Mouse (Mus musculus) cortical plate, adult 2 months (tissue): ENCODE measurements at regions not wholly inside any gene's neighbourhood (a gene's known extent, or its start where the extent isn't known, plus 50 kb on each side); places are given as distances from the start of the nearest gene placed in this dataset.

Experiments
- H3K27ac ChIP-seq: fragments of 200-500 bp; 2 replicates; pipeline ENCODE4 v1.5.1; 2012; ENCODE audit warnings: low read length, control low read depth, inconsistent platforms; ENCODE audit not compliant: insufficient read depth
- H3K4me1 ChIP-seq: fragments of 200-500 bp; 2 replicates; pipeline ENCODE4 v1.6.1; 2011; ENCODE audit warnings: low read length; ENCODE audit not compliant: control insufficient read depth, insufficient read depth
- H3K4me3 ChIP-seq: fragments of 200-500 bp; 2 replicates; pipeline ENCODE4 v1.5.1; 2011; ENCODE audit warnings: mild to moderate bottlenecking, low read length, control low read depth; ENCODE audit not compliant: insufficient read depth
- CTCF ChIP-seq: fragments of 200-500 bp; IDR thresholded peaks from 2 replicates; pipeline ENCODE4 v1.5.1; 2011; ENCODE audit warnings: mild to moderate bottlenecking, control low read depth, low read length; ENCODE audit not compliant: insufficient read depth; ENCODE audit errors: extremely low read depth
- POLR2A ChIP-seq: fragments of 200-500 bp; IDR thresholded peaks from 2 replicates; pipeline ENCODE4 v1.6.1; 2011; ENCODE audit warnings: mild to moderate bottlenecking, low read length, control low read depth; ENCODE audit not compliant: insufficient read depth; ENCODE audit errors: extremely low read depth

DNA sequence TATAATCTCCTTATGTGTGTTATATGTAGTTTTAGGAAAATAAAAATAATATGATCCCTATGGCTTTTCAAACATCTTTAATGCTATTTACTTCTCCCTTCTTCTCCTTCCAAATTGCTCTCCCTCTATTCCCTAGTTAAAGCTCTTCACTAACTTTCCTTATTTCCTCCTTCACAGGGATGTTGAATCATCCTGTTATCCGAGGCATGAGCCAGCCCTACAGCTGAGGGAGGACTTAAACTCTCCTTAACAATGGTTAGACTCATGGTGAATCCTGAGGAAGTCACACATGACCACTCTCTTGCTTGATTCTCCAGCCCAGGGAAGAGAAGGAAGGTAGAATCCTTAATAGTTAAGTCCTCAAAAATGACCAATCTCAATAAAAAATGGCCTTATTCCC is 188.0 kb upstream of the Tmtc4 start:
- Histone ChIP-seq H3K4me3 (no peak overlapping the region), H3K27ac (no peak overlapping the region), H3K4me1 (no peaks in the 10 kb centered on the region)
- TF ChIP-seq POLR2A: no peak
- no peak for TF ChIP-seq CTCF

DNA sequence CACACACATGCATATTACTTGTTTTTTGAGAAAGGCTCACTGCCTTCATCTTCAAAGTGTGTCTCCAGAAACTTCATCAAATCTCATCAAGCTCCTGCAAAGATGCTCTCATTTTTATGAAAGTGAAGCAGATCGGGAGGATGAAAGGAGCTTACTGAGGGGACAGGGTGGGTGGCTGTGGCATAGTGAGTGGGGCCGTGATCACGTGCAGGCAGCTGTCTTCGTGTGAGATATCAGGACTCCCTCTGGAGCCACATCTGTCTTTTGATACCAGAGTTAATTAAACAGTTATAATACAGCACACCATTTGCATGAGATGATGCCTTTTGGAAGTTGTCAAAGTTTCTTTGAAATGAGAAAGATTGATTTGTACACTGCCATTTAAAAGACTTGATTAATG is 180.0 kb upstream of the Tmtc4 start:
- TF ChIP-seq POLR2A (no peak), CTCF (no peak)
- H3K4me3 ChIP-seq: no peak overlapping the region
- no peaks in the 10 kb centered on the region for H3K4me1 ChIP-seq
- no peak overlapping the region for H3K27ac ChIP-seq

DNA sequence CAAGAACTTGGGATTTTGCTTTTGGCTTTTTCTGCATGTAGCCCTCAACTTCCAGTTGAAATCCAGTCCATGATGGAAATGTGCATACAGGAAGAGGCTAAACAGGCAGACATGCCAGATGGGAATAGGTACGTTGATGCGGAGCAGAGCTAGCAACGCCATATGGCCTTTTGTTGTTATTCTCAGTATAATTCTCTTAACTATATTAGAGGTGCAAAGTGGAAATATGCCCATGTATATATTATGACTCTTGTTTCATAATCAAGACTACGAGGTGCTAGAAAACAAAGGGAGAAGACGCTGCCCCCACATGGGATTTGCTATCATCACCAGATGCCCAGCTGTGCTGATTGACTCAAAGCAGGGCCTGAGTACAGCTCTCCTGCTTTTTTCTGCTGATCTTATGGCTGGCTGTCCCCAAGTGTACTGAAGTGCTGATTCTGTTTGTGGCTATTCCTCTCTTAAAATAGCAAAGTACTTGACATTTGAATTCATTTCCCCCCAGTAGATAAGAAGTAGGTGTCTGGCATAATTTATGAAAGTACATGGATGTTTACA is 159.7 kb upstream of the Tmtc4 start:
- no peak overlapping the region for H3K27ac ChIP-seq

DNA sequence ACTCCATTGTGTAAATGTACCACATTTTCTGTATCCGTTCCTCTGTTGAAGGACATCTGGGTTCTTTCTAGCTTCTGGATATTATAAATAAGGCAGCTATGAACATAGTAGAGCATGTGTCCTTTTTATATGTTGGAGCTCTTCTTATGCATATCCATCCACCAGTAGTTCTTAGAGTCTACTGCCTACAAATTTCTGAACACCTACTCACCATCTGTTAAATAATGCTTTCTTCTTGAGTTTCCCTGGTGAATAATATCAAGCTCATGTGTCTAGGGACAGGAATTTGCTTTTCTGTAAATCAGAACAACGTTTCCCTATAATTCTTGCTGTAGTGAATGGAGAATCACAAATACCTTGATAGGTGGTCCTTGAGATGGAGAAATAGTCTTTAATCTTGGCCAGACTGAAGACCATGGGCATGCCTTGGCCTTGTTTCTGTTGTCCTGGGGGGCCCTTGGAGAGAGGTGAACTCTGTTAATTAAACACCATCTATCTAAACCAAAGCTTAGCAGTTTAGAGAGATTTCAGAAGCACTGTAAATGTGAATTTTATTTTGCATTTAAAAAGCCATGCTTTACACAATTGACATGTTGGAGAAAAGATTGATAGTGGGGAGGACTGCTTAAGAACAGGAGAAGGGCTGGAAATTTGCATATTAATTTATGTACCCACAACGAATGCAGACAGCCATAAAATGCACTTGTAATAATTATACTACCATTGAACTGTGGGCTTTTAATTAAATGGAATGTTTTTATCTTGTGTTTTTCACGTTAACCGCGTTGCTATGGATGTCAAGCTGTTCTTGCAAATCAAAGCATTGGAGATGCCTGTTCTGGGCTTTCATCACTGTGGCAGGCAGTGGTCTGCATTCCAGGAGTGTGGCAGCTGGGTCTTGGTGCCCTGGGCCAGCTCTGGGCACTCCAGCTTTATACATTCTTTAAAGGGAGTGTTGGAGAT is 155.2 kb upstream of the Tmtc4 start:
- no peak for TF ChIP-seq POLR2A
- no peak for TF ChIP-seq CTCF
- H3K27ac ChIP-seq: no peak overlapping the region; the same call in 1 of the 2 replicates
- no peaks in the 10 kb centered on the region for H3K4me1 ChIP-seq
- no peak overlapping the region for H3K4me3 ChIP-seq

More for the DNA sequence above, 159.7 kb upstream of the Tmtc4 start:
- Histone ChIP-seq H3K4me1 (no peaks in the 10 kb centered on the region), H3K4me3 (no peak overlapping the region)
- no peak for TF ChIP-seq CTCF
- no peak for TF ChIP-seq POLR2A

DNA sequence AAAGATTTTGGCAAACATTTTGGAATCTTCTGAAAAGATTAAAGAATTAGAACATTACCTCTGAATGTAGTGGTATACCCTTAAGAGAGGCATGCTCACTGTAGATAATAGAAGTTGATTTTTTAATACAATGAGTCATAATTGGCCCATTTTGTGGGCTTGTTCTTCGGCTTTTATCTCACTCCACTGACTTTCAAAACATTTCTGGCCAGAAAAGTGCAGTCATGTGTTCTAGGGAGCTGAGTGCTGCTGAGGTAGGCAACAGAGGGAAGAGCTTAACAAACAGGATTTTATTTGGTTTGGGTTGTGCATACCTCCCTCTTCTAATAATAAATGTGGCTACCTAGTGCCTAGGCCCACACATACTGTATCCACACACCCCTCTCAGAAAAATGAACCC is 150.1 kb upstream of the Tmtc4 start:
- Histone ChIP-seq H3K4me1 (no peaks in the 10 kb centered on the region), H3K27ac (no peak overlapping the region), H3K4me3 (no peak overlapping the region)
- no peak for TF ChIP-seq POLR2A
- no peak for TF ChIP-seq CTCF

DNA sequence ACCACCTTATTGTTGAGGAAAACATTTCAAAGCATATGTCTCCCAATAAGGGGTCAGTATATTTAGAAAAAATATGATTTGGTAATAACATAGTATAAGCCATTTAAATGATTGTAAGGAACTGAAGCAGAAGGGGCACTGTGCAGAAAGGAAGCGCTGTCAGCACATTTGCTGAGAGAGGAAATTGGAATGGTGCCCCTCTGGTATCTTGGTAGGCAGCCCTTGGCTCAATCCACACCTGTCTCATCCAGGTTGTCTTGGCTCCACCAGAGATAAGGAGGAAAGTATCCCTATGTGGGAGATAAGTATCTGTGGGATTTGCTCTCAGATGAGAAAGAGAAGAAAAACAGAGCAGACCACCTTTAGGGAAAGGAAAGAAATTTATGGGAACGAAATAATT is 136.5 kb upstream of the Tmtc4 start:
- TF ChIP-seq POLR2A: no peak
- no peak for TF ChIP-seq CTCF
- Histone ChIP-seq H3K4me1 (no peaks in the 10 kb centered on the region), H3K27ac (no peak overlapping the region), H3K4me3 (no peak overlapping the region)

DNA sequence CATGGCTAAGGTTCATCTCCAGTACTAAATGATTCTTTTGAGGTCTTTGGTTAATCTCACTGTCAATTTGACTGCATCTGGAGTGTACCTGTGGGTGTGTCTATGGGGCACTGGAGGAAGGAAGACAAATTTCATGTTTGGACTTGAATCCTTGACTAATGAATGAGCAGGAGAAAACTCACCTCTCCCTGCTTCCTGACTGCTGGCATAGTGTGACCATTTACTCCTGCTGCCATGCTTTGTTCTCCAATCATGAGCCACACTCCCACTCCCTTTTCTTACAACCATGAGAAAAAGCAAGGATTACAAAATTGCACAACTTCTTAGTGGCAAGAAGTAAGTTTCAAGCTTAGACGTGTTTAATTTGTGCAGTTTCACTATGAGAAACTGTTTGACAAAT is 132.5 kb upstream of the Tmtc4 start:
- H3K27ac ChIP-seq: no peak overlapping the region
- TF ChIP-seq POLR2A (no peak), CTCF (no peak)
- H3K4me3 ChIP-seq: no peak overlapping the region
- H3K4me1 ChIP-seq: no peaks in the 10 kb centered on the region

DNA sequence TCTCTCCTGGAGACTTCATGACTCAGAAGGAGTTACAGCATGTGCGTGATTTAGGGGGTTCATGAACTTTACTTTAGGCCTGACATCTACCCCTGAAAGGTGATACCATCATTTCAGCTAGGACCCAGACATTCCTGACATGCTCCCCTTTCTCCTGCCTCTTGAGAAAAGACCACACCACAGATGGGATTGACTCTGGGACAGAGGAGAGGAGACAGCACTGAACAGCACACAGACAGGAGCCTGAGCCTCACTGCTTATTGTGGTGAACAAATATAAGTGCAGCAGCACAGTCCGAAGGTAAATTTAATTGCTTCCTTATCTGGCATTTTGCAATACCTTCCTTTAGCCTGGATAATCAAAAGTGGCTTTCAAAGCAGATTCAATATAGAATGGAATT is 126.7 kb upstream of the Tmtc4 start:
- H3K27ac ChIP-seq: no peak overlapping the region
- H3K4me1 ChIP-seq: no peaks in the 10 kb centered on the region
- TF ChIP-seq CTCF: no peak
- no peak for TF ChIP-seq POLR2A
- no peak overlapping the region for H3K4me3 ChIP-seq

DNA sequence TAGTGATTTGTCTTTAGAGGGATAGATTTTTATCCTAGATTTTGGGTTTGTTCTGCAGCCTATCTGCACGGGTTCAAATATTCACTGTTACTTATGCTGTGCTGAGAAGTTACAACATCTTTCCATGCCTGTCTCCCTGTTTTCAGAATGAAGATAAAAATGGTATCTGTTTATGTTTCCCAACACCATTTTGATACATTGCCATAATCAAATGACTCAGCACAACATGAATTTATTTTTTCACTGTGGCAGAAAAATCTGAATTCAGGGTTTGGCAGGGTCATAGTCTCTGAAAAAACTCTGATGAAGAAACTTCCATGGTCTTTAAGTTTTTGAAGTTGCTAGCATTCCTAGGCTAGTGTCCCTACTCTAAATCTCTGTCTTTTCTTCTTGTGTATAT is 116.5 kb upstream of the Tmtc4 start:
- Histone ChIP-seq H3K4me3 (no peak overlapping the region), H3K4me1 (no peaks in the 10 kb centered on the region), H3K27ac (no peak overlapping the region)
- TF ChIP-seq CTCF: no peak
- no peak for TF ChIP-seq POLR2A

DNA sequence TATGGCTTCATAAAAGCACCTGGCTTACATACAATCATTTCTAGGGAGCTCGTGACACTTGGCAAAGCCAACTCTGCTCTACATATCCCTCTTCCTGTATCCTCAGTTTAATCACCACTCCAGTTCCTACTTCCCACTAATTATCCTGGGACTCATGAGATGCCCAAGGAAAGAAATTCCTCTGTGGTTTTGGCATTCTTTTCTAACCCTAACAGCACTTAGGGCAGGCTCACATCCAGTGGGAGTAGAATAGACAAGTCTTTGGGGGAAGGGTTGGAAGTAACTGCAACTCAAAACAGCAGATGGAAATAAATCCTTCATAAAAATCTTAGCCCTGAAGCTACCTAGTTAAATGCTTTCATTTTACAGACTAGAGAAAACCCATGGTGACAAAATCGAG is 112.3 kb upstream of the Tmtc4 start:
- Histone ChIP-seq H3K4me3 (no peak overlapping the region), H3K27ac (no peak overlapping the region), H3K4me1 (no peaks in the 10 kb centered on the region)
- TF ChIP-seq CTCF (no peak), POLR2A (no peak)
